Mouse (Mus musculus): ENCODE data around the gene Serpina1b. TPM values are rescaled to one million over a fixed set of nuclear protein-coding genes. Genes with fewer than 3 reads are reported as not detected.
"Not testable (repeated sequence)": the region's sequence is repeated elsewhere in the genome, so short reads cannot be mapped to it uniquely, and the experiment has no call there.

The Serpina1b gene
- not detected in 2 replicates for polyA plus RNA-seq (2014; fragmentation: Nextera tagmentation; extraction: Ambion mirVana)

DNA sequence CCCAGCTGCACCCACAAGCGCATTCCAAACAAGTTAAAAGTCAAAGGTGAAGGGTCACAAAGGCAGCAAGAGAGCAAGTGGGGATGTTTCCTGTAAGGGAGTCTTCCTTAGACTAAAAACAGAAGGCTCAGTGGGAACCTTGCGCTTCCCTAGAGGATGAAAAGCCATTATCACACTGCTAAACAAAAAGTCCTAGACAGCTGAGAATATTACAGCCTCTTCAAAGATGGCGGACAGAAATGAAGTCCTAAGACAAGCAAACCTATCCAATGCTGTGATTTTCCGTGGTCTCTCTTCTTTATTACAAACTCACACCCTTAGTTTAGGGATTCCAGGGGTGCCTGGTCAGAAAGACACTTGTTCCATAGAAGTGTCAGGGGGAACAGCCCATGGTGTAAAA, at the start of gene Serpina1b:
Gene Serpina1b, minus strand, starts transcription at position 101 of the 400 bp plus-strand sequence.
- not testable (repeated sequence) for DNase-seq; ATAC-seq (ENCODE audit: low FRiP score, low TSS enrichment); H3K27me3 ChIP-seq (ENCODE audit: control insufficient read depth, insufficient read depth, low read length); H3K9me3 ChIP-seq (ENCODE audit: control insufficient read depth, low read length); H3K4me1 ChIP-seq (ENCODE audit: control insufficient read depth, insufficient read depth, low read length); H3K27ac ChIP-seq (replicated peaks; ENCODE audit: low read depth, low read length); H3K36me3 ChIP-seq (ENCODE audit: control insufficient read depth, insufficient read depth, low read length); H3K4me3 ChIP-seq (replicated peaks; ENCODE audit: low read depth, low read length); H3K4me2 ChIP-seq (ENCODE audit: low read length); H3K9ac ChIP-seq (replicated peaks; ENCODE audit: low read length)
- WGBS = 83% methylated on average over 4 of the region's 4 CpGs

DNA sequence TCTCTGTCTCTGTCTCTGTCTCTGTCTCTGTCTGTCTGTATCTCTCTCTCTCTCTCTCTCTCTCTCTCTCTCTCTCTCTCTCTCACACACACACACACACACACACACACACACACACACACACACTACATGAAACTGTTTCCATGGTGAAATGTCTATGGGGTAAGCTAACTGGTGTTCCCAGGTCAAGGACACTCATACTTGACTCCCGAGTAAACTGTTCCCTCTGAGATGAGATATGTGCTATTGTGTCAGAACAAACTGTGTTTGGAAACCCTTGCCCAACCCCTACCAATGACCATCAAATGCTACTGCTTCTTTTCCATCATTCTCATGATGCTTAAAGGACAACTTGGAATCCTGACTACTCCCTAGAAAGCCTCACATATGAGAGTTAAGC, 36.7 kb upstream of the Serpina1b start:
- not testable (repeated sequence) for H3K9ac ChIP-seq (replicated peaks; ENCODE audit: low read length); H3K27ac ChIP-seq (replicated peaks; ENCODE audit: low read depth, low read length); H3K4me2 ChIP-seq (ENCODE audit: low read length); H3K9me3 ChIP-seq (ENCODE audit: control insufficient read depth, low read length); ATAC-seq (ENCODE audit: low FRiP score, low TSS enrichment); H3K27me3 ChIP-seq (ENCODE audit: control insufficient read depth, insufficient read depth, low read length); H3K36me3 ChIP-seq (ENCODE audit: control insufficient read depth, insufficient read depth, low read length); H3K4me3 ChIP-seq (replicated peaks; ENCODE audit: low read depth, low read length); H3K4me1 ChIP-seq (ENCODE audit: control insufficient read depth, insufficient read depth, low read length); DNase-seq
- WGBS = 85% methylated on average over 1 of the region's 1 CpGs

DNA sequence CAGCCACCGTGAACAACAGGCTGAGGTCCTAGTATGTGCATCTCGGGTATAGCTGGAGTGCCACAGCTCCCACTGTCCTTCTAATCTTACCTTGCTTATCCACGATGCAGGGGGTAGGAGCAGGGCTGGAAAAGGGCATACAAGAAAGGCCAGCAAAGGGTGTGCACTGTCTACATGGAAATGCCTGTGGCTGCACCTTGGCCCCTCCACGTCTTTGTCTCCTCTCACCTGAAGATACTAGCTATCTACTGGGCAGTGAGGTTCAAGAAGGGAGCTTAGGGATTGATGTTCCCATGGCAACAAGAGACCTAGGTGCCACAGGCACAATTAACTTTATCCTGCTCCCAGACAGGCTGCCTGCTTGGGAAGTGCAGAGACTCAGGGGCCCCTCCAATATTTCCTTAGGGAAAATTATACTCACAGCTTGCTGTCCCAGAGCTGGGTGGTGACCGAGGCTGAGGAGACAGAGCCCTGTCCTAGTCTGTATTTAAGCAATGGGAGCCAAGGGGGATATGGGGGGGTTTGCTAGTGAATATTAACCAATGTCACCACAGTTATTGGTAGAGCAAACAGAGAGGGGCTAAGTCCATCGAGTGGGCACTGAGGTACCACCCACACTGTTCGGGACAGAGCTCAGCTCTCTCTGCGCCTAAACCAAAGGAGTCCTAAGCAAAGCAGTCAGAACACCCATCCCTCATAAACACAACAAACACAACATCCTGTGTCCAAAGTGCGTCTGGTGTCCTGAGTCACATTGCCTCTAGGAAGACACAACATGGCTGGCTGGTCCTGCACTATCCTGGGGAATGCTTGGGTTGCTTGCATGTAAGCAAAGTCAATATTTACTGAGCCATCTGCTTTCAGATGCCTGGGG, 33.2 kb upstream of the Serpina1b start, which contains the start of gene Serpina1a:
Gene Serpina1a, minus strand, starts transcription at position 462 of the 874 bp plus-strand sequence.
- H3K27me3 ChIP-seq (ENCODE audit: control insufficient read depth, insufficient read depth, low read length); ATAC-seq (ENCODE audit: low FRiP score, low TSS enrichment); DNase-seq; H3K27ac ChIP-seq (replicated peaks; ENCODE audit: low read depth, low read length); H3K9me3 ChIP-seq (ENCODE audit: control insufficient read depth, low read length); H3K9ac ChIP-seq (replicated peaks; ENCODE audit: low read length); H3K4me1 ChIP-seq (ENCODE audit: control insufficient read depth, insufficient read depth, low read length); H3K4me2 ChIP-seq (ENCODE audit: low read length); H3K4me3 ChIP-seq (replicated peaks; ENCODE audit: low read depth, low read length); H3K36me3 ChIP-seq (ENCODE audit: control insufficient read depth, insufficient read depth, low read length): not testable (repeated sequence)
- WGBS = 83% methylated on average over 9 of the region's 9 CpGs

DNA sequence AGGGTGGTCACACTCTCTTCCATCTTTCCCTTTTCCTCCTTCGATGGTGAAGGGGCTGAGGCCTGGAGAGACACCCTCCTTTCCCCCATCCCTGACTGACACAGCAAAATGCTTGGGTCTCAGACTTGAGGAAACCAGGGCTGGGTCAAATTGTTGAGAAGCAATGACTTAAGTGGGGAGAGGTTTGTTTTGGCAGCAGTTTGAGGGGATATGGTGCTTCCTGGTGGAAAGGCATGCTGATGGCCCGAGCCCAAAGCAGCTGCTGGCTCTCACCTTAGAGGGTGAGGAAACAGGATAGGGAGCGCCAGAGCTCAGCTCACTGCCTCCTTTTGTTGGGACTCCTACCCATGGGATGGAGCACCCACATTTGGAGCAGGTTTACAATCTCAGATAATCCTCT, 30.8 kb upstream of the Serpina1b start:
- DNase-seq (no peak), ATAC-seq (ENCODE audit: low FRiP score, low TSS enrichment) (no peak)
- Histone ChIP-seq H3K9ac (replicated peaks; ENCODE audit: low read length) (no peak overlapping the region), H3K27ac (replicated peaks; ENCODE audit: low read depth, low read length) (no peak overlapping the region), H3K36me3 (ENCODE audit: control insufficient read depth, insufficient read depth, low read length) (no peaks in the 10 kb centered on the region), H3K4me1 (ENCODE audit: control insufficient read depth, insufficient read depth, low read length) (no peaks in the 10 kb centered on the region), H3K27me3 (ENCODE audit: control insufficient read depth, insufficient read depth, low read length) (no peaks in the 10 kb centered on the region), H3K4me3 (replicated peaks; ENCODE audit: low read depth, low read length) (no peak overlapping the region), H3K9me3 (ENCODE audit: control insufficient read depth, low read length) (no peaks in the 10 kb centered on the region), H3K4me2 (ENCODE audit: low read length) (no peak overlapping the region)
- WGBS = 73% methylated on average over 3 of the region's 3 CpGs

DNA sequence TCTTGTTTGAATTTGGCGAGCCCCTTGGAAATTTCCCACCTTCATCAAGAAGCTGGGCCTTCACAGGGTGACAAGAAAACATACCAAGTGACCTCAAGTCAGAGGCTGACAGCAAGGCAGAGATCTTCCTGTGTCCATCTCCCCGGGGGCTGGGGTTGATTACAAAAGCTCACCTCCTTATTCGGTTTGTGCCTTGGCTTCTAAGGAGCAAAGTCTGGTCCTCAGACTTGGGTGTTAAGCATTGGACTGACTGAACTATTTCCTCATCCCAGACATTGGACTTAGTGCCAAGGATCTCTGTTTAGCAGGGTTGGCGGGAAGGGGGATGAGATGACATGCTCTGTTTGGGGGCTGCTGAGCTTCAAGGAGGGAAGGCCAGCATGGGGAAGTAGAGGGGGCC, 30.4 kb upstream of the Serpina1b start:
- not testable (repeated sequence) for H3K36me3 ChIP-seq (ENCODE audit: control insufficient read depth, insufficient read depth, low read length); H3K4me1 ChIP-seq (ENCODE audit: control insufficient read depth, insufficient read depth, low read length); H3K9me3 ChIP-seq (ENCODE audit: control insufficient read depth, low read length); H3K4me3 ChIP-seq (replicated peaks; ENCODE audit: low read depth, low read length); DNase-seq; H3K27me3 ChIP-seq (ENCODE audit: control insufficient read depth, insufficient read depth, low read length); H3K27ac ChIP-seq (replicated peaks; ENCODE audit: low read depth, low read length); H3K9ac ChIP-seq (replicated peaks; ENCODE audit: low read length); H3K4me2 ChIP-seq (ENCODE audit: low read length); ATAC-seq (ENCODE audit: low FRiP score, low TSS enrichment)
- WGBS = 80% methylated on average over 3 of the region's 4 CpGs

DNA sequence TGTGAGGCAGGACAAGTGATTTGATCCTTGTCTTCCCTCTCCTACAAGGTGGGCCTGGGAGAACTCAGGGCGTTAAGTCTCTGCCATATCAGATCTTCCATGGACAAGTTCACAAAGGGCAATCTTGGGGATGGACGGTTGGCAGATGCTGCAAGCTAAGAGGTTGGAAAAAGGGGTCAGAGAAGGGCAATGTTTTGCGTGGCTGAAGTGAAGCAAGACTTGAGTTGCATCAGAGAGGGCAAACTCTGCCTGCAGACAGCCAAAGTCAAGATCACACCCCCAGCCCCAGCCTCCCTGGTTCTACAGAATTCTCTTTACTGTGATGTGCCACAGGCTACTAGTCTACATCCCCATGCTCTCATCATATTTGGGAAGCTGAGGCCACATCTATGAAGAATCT, 29.4 kb upstream of the Serpina1b start:
- DNase-seq; ATAC-seq (ENCODE audit: low FRiP score, low TSS enrichment): not testable (repeated sequence)

DNA sequence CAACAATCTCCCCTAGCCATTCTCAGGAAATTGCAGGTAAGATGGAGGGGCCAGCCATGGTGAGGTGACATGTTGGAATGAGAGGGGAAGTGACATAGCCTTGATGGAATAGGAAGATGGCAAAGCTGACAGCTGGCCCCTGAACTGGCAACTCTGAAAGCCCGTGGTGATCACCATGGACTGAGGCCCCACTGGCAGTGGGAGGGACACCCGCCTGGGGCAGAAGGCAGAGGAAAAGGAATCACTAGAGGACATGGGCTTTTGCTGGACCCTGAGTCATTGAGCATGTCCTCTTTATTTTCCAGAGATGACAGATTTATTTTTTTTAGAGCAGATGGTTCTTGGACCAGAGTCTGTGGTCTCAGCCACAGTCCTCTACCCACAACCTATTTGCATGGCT, 22.9 kb upstream of the Serpina1b start:
- H3K4me2 ChIP-seq (ENCODE audit: low read length); H3K9ac ChIP-seq (replicated peaks; ENCODE audit: low read length); H3K4me3 ChIP-seq (replicated peaks; ENCODE audit: low read depth, low read length); DNase-seq; ATAC-seq (ENCODE audit: low FRiP score, low TSS enrichment); H3K27me3 ChIP-seq (ENCODE audit: control insufficient read depth, insufficient read depth, low read length); H3K9me3 ChIP-seq (ENCODE audit: control insufficient read depth, low read length); H3K4me1 ChIP-seq (ENCODE audit: control insufficient read depth, insufficient read depth, low read length); H3K27ac ChIP-seq (replicated peaks; ENCODE audit: low read depth, low read length); H3K36me3 ChIP-seq (ENCODE audit: control insufficient read depth, insufficient read depth, low read length): not testable (repeated sequence)
- 90% methylated on average over 2 of the region's 2 CpGs for WGBS

More for the DNA sequence above, 29.4 kb upstream of the Serpina1b start:
- H3K4me1 ChIP-seq (ENCODE audit: control insufficient read depth, insufficient read depth, low read length); H3K27me3 ChIP-seq (ENCODE audit: control insufficient read depth, insufficient read depth, low read length); H3K36me3 ChIP-seq (ENCODE audit: control insufficient read depth, insufficient read depth, low read length); H3K9me3 ChIP-seq (ENCODE audit: control insufficient read depth, low read length); H3K27ac ChIP-seq (replicated peaks; ENCODE audit: low read depth, low read length); H3K4me2 ChIP-seq (ENCODE audit: low read length); H3K4me3 ChIP-seq (replicated peaks; ENCODE audit: low read depth, low read length); H3K9ac ChIP-seq (replicated peaks; ENCODE audit: low read length): not testable (repeated sequence)
- 76% methylated on average over 3 of the region's 3 CpGs for WGBS

DNA sequence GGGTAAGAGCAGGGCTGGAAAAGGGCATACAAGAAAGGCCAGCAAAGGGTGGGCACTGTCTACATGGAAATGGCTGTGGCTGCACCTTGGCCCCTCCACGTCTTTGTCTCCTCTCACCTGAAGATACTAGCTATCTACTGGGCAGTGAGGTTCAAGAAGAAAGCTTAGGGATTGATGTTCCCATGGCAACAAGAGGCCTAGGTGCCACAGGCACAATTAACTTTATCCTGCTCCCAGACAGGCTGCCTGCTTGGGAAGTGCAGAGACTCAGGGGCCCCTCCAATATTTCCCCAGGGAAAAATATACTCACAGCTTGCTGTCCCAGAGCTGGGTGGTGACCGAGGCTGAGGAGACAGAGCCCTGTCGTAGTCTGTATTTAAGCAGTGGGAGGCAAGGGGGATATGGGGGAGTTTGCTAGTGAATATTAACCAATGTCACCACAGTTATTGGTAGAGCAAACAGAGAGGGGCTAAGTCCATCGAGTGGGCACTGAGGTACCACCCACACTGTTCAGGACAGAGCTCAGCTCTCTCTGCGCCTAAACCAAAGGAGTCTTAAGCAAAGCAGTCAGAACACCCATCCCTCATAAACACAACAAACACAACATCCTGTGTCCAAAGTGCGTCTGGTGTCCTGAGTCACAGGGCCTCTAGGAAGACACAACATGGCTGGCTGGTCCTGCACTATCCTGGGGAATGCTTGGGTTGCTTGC, 2.4 kb downstream of the Serpina1b start:
- H3K9me3 ChIP-seq (ENCODE audit: control insufficient read depth, low read length); H3K27ac ChIP-seq (replicated peaks; ENCODE audit: low read depth, low read length); H3K9ac ChIP-seq (replicated peaks; ENCODE audit: low read length); H3K36me3 ChIP-seq (ENCODE audit: control insufficient read depth, insufficient read depth, low read length); H3K4me1 ChIP-seq (ENCODE audit: control insufficient read depth, insufficient read depth, low read length); ATAC-seq (ENCODE audit: low FRiP score, low TSS enrichment); DNase-seq; H3K27me3 ChIP-seq (ENCODE audit: control insufficient read depth, insufficient read depth, low read length); H3K4me2 ChIP-seq (ENCODE audit: low read length); H3K4me3 ChIP-seq (replicated peaks; ENCODE audit: low read depth, low read length): not testable (repeated sequence)
- WGBS = 87% methylated on average over 6 of the region's 6 CpGs

Data from midbrain, embryonic 14.5 days (tissue).